Mouse (Mus musculus): ENCODE data around the gene Sorcs2. TPM values are rescaled to one million over a fixed set of nuclear protein-coding genes. Genes with fewer than 3 reads are reported as not detected.

Gene Sorcs2
- polyA plus RNA-seq (2012; rRNA removed) = 2.3 and 3.7 TPM in 2 replicates

GRCm38 (mm10) chr5:36397837-36398282 lies at the start of gene Sorcs2:
TSS of gene Sorcs2 (minus strand) at chr5:36398139.
- H3K27me3 ChIP-seq (ENCODE audit: control insufficient read depth, insufficient read depth, low read length) = peaks cover 9% of the 10 kb centered on the region
- under 1% methylated on average over 41 of the region's 45 CpGs for WGBS
- no peak within 1 kb of the TSS for H3K27ac ChIP-seq (ENCODE audit: insufficient read depth, low read length)
- no peaks in the 10 kb centered on the region for H3K36me3 ChIP-seq (ENCODE audit: control insufficient read depth, insufficient read depth, low read length)
- TF ChIP-seq CTCF (IDR thresholded peaks at IDR 0.05; ENCODE audit: extremely low read depth, insufficient read depth, insufficient read length, insufficient replicate concordance) (peak; percentile 96), POLR2A (IDR thresholded peaks at IDR 0.05; ENCODE audit: low read depth, low read length) (no peak)
- DNase-seq (ENCODE audit: low read depth in 1 of 2, low spot score in 2 of 2) = peak in 1 of 2 experiments; percentile 82
- peaks cover 8% of the 10 kb centered on the region for H3K4me1 ChIP-seq (ENCODE audit: control insufficient read depth, insufficient read depth, insufficient read length)
- peak within 1 kb of the TSS; percentile 75 for H3K4me3 ChIP-seq (ENCODE audit: extremely low read depth, insufficient read depth, insufficient read length)

DNA sequence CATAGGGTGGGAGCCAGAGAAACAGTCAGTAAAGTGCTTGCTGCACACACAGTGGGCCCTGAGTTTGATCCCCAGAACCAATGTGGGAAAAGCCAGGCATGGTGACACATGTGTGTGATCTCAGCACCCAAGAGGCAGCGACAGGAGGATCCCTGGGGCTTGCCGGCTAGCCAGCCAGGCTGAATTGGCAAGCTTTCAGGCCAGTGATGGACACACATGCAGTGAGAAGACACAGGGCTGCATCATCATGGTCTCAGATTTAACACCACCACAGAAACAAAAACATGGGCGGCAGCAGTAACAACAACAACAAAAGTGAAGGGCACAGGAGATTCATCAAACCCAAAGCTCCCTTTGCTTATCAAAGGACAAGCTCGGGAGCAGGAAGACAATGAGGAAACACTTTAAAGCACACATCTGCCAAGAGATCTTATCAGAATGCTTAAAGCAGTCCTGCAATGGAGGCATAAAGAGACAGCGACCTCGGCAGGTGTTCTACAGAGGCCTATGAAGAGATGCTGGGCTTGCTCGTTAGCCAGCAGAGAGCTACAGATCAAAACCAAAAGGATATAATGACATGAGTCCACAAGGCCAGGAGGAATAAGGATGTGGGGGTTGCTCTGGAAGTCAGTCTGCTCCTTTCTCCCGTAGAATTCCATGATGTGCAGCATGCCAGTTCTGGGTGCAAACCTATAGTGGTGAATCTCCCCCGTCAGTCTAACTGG lies 48.4 kb upstream of the Sorcs2 start:
- H3K36me3 ChIP-seq (ENCODE audit: control insufficient read depth, insufficient read depth, low read length) = no peaks in the 10 kb centered on the region
- TF ChIP-seq POLR2A (IDR thresholded peaks at IDR 0.05; ENCODE audit: low read depth, low read length) = no peak
- TF ChIP-seq CTCF (IDR thresholded peaks at IDR 0.05; ENCODE audit: extremely low read depth, insufficient read depth, insufficient read length, insufficient replicate concordance) = no peak
- peaks cover 2% of the 10 kb centered on the region; the same call in 1 of the 2 replicates for H3K4me1 ChIP-seq (ENCODE audit: control insufficient read depth, insufficient read depth, insufficient read length)
- H3K27me3 ChIP-seq (ENCODE audit: control insufficient read depth, insufficient read depth, low read length) = no peaks in the 10 kb centered on the region
- H3K27ac ChIP-seq (ENCODE audit: insufficient read depth, low read length) = no peak overlapping the region
- WGBS = 40% methylated on average over 9 of the region's 9 CpGs
- DNase-seq (ENCODE audit: low read depth in 1 of 2, low spot score in 2 of 2) = no peak
- no peak overlapping the region for H3K4me3 ChIP-seq (ENCODE audit: extremely low read depth, insufficient read depth, insufficient read length)

- TF ChIP-seq POLR2A (IDR thresholded peaks at IDR 0.05; ENCODE audit: low read depth, low read length) (no peak), CTCF (IDR thresholded peaks at IDR 0.05; ENCODE audit: extremely low read depth, insufficient read depth, insufficient read length, insufficient replicate concordance) (no peak)
- DNase-seq (ENCODE audit: low read depth in 1 of 2, low spot score in 2 of 2) = no peak
- Histone ChIP-seq H3K4me1 (ENCODE audit: control insufficient read depth, insufficient read depth, insufficient read length) (no peaks in the 10 kb centered on the region), H3K4me3 (ENCODE audit: extremely low read depth, insufficient read depth, insufficient read length) (no peak overlapping the region), H3K27me3 (ENCODE audit: control insufficient read depth, insufficient read depth, low read length) (no peaks in the 10 kb centered on the region), H3K27ac (ENCODE audit: insufficient read depth, low read length) (no peak overlapping the region), H3K36me3 (ENCODE audit: control insufficient read depth, insufficient read depth, low read length) (no peaks in the 10 kb centered on the region)
- WGBS = 47% methylated on average over 8 of the region's 8 CpGs
These were observed 47.1 kb upstream of the Sorcs2 start for GRCm38 (mm10) chr5:36445028-36445427.

GRCm38 (mm10) chr5:36444611-36445010 lies 46.7 kb upstream of the Sorcs2 start:
- Histone ChIP-seq H3K27me3 (ENCODE audit: control insufficient read depth, insufficient read depth, low read length) (no peaks in the 10 kb centered on the region), H3K4me1 (ENCODE audit: control insufficient read depth, insufficient read depth, insufficient read length) (no peaks in the 10 kb centered on the region), H3K36me3 (ENCODE audit: control insufficient read depth, insufficient read depth, low read length) (no peaks in the 10 kb centered on the region), H3K27ac (ENCODE audit: insufficient read depth, low read length) (no peak overlapping the region), H3K4me3 (ENCODE audit: extremely low read depth, insufficient read depth, insufficient read length) (no peak overlapping the region)
- 57% methylated on average over 4 of the region's 4 CpGs for WGBS
- DNase-seq (ENCODE audit: low read depth in 1 of 2, low spot score in 2 of 2) = no peak
- TF ChIP-seq CTCF (IDR thresholded peaks at IDR 0.05; ENCODE audit: extremely low read depth, insufficient read depth, insufficient read length, insufficient replicate concordance) = no peak
- TF ChIP-seq POLR2A (IDR thresholded peaks at IDR 0.05; ENCODE audit: low read depth, low read length) = no peak

DNA sequence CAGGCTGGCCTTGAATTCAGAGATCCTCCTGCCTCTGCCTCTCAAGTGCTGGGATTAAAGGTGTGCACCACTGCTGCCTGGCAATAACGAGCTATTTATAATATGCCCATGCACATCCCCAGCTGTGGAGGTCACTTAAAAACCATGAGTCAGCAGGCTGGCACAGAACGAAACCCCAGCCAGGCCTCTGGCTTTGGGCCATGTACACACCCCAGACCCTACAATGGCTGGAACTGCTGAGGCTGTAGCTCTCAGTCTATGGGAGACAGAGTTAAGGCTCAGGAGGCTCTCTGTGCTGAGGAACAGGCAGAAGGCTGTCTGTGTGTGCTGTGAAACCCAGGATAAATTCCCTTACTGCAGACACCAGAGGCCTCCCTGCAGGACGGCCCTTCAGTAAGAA lies 42.8 kb upstream of the Sorcs2 start:
- no peak for DNase-seq (ENCODE audit: low read depth in 1 of 2, low spot score in 2 of 2)
- 59% methylated on average over 3 of the region's 3 CpGs for WGBS

GRCm38 (mm10) chr5:36436858-36437257 lies 38.9 kb upstream of the Sorcs2 start:
- no peaks in the 10 kb centered on the region for H3K27me3 ChIP-seq (ENCODE audit: control insufficient read depth, insufficient read depth, low read length)
- H3K4me1 ChIP-seq (ENCODE audit: control insufficient read depth, insufficient read depth, insufficient read length) = peaks cover 2% of the 10 kb centered on the region; the same call in 1 of the 2 replicates
- H3K4me3 ChIP-seq (ENCODE audit: extremely low read depth, insufficient read depth, insufficient read length) = no peak overlapping the region
- no peaks in the 10 kb centered on the region for H3K36me3 ChIP-seq (ENCODE audit: control insufficient read depth, insufficient read depth, low read length)
- TF ChIP-seq POLR2A (IDR thresholded peaks at IDR 0.05; ENCODE audit: low read depth, low read length) (no peak), CTCF (IDR thresholded peaks at IDR 0.05; ENCODE audit: extremely low read depth, insufficient read depth, insufficient read length, insufficient replicate concordance) (no peak)
- 67% methylated on average over 4 of the region's 4 CpGs for WGBS
- DNase-seq (ENCODE audit: low read depth in 1 of 2, low spot score in 2 of 2) = no peak
- no peak overlapping the region for H3K27ac ChIP-seq (ENCODE audit: insufficient read depth, low read length)

More for the DNA sequence above, 42.8 kb upstream of the Sorcs2 start:
- Histone ChIP-seq H3K27ac (ENCODE audit: insufficient read depth, low read length) (no peak overlapping the region), H3K4me1 (ENCODE audit: control insufficient read depth, insufficient read depth, insufficient read length) (no peaks in the 10 kb centered on the region), H3K36me3 (ENCODE audit: control insufficient read depth, insufficient read depth, low read length) (no peaks in the 10 kb centered on the region), H3K4me3 (ENCODE audit: extremely low read depth, insufficient read depth, insufficient read length) (no peak overlapping the region), H3K27me3 (ENCODE audit: control insufficient read depth, insufficient read depth, low read length) (no peaks in the 10 kb centered on the region)
- TF ChIP-seq POLR2A (IDR thresholded peaks at IDR 0.05; ENCODE audit: low read depth, low read length) (no peak), CTCF (IDR thresholded peaks at IDR 0.05; ENCODE audit: extremely low read depth, insufficient read depth, insufficient read length, insufficient replicate concordance) (no peak)

DNA sequence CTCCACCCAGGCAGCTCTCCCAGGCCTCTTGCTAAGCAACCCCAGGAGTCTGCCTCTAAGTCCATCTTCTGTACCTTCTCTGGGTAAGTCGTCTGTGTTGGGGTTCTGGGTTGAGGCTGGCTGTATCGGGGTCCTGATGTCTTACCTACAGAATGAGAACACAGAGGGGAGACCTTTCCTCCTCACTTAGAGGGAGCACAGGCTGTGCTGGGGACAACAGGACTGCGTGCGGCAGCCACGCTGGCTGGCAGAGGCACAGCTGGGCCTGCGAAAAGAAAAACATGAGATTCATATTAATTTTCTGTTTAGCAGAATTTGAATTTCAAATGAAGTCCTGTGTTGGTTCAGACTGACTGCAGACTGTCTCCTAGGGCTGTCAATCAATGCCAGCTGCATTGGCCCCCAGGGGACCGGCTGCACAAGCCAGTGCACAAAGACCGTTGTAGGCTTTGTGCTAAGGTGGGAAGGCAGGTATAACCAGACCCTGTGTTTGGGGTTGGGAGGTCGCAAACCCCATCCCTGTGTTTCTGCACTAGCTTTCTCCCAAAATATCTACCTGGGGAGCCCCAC lies 36.5 kb upstream of the Sorcs2 start:
- no peak for DNase-seq (ENCODE audit: low read depth in 1 of 2, low spot score in 2 of 2)

More for the DNA sequence above, 36.5 kb upstream of the Sorcs2 start:
- TF ChIP-seq CTCF (IDR thresholded peaks at IDR 0.05; ENCODE audit: extremely low read depth, insufficient read depth, insufficient read length, insufficient replicate concordance) (no peak), POLR2A (IDR thresholded peaks at IDR 0.05; ENCODE audit: low read depth, low read length) (no peak)
- Histone ChIP-seq H3K36me3 (ENCODE audit: control insufficient read depth, insufficient read depth, low read length) (no peaks in the 10 kb centered on the region), H3K27ac (ENCODE audit: insufficient read depth, low read length) (no peak overlapping the region), H3K27me3 (ENCODE audit: control insufficient read depth, insufficient read depth, low read length) (no peaks in the 10 kb centered on the region), H3K4me1 (ENCODE audit: control insufficient read depth, insufficient read depth, insufficient read length) (peaks cover 2% of the 10 kb centered on the region; the same call in 1 of the 2 replicates), H3K4me3 (ENCODE audit: extremely low read depth, insufficient read depth, insufficient read length) (no peak overlapping the region)
- 38% methylated on average over 9 of the region's 9 CpGs for WGBS

Data from spleen, adult 2 months (tissue).